Mouse (Mus musculus): Measurements from ENCODE around the gene Gm49394. TPM values are rescaled to one million over a fixed set of nuclear protein-coding genes. Genes with fewer than 3 reads are reported as not detected.

The Gm49394 gene
- polyA plus RNA-seq, 1 experiment from 2014 or later, result not detected

- 2% methylated on average over 41 of the region's 43 CpGs for WGBS
- Histone ChIP-seq H3K4me2 (peak overlapping the region; percentile 73), H3K9ac (peak overlapping the region; percentile 83), H3K4me1 (ENCODE audit: insufficient read depth) (no peaks in the 10 kb centered on the region), H3K36me3 (ENCODE audit: insufficient read depth) (peaks cover 10% of the 10 kb centered on the region; the same call in 1 of the 2 replicates), H3K4me3 (ENCODE audit: low read depth, low read length) (peak overlapping the region; percentile 60), H3K27ac (ENCODE audit: low read depth) (peak overlapping the region; percentile 92), H3K9me3 (ENCODE audit: low read depth, low read length) (no peaks in the 10 kb centered on the region), H3K27me3 (ENCODE audit: insufficient read depth, low read length) (peaks cover 91% of the 10 kb centered on the region)
- DNase-seq (peak; percentile 50), ATAC-seq (ENCODE audit: insufficient read depth) (no peak)
- no peak for TF ChIP-seq CTCF (IDR thresholded peaks at IDR 0.05; ENCODE audit: low read depth)
These were observed 9.7 kb downstream of the Gm49394 start for GRCm38 (mm10) chr7:142659767-142660650.

DNA sequence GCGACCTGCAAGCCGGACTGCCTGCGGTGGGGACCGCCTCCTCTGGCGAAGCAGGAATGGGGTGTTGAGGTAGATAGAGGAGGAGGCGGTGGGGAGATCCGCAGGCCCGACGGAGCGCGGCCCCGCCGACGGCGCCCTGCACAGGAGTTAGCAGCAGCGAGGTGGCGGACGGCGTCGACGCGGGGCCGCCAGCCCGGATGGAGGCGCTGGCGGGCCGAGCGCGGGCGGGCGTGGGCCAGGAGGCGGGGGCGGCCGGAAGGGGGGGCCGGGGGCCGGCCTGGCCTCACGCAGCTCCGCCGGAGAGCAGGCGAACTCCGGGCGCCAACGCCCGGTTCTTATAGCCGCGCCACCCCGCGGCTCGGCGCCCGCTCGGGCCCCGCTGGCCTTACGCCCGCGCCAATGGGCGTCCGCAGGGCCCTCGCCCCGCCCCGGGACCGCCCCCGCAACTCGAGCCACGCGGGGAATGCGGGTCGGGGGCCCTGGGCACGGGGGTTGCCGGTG lies 10.5 kb downstream of the Gm49394 start:
- no peaks in the 10 kb centered on the region for H3K4me1 ChIP-seq (ENCODE audit: insufficient read depth)
- peaks cover 91% of the 10 kb centered on the region for H3K27me3 ChIP-seq (ENCODE audit: insufficient read depth, low read length)
- peak; percentile 70 for ATAC-seq (ENCODE audit: insufficient read depth)
- H3K9ac ChIP-seq, result peak overlapping the region; percentile 83
- 0 out of 2 replicates have a peak, but pooled peaks have one; percentile 5 for TF ChIP-seq CTCF (IDR thresholded peaks at IDR 0.05; ENCODE audit: low read depth)
- DNase-seq, result peak; percentile 88
- H3K4me3 ChIP-seq (ENCODE audit: low read depth, low read length), result peak overlapping the region; percentile 60
- H3K36me3 ChIP-seq (ENCODE audit: insufficient read depth), result peaks cover 17% of the 10 kb centered on the region
- peak overlapping the region; percentile 73 for H3K4me2 ChIP-seq
- WGBS, result under 1% methylated on average over 68 of the region's 70 CpGs
- H3K27ac ChIP-seq (ENCODE audit: low read depth), result peak overlapping the region; percentile 95
- no peaks in the 10 kb centered on the region for H3K9me3 ChIP-seq (ENCODE audit: low read depth, low read length)

GRCm38 (mm10) chr7:142658681-142659180 lies 11.0 kb downstream of the Gm49394 start:
- peak overlapping the region; percentile 60 for H3K4me3 ChIP-seq (ENCODE audit: low read depth, low read length)
- peak overlapping the region; percentile 73 for H3K4me2 ChIP-seq
- peak overlapping the region; percentile 83 for H3K9ac ChIP-seq
- DNase-seq (peak; percentile 53), ATAC-seq (ENCODE audit: insufficient read depth) (peak; percentile 16)
- peaks cover 22% of the 10 kb centered on the region for H3K36me3 ChIP-seq (ENCODE audit: insufficient read depth)
- H3K27ac ChIP-seq (ENCODE audit: low read depth), result peak overlapping the region; percentile 95
- no peak for TF ChIP-seq CTCF (IDR thresholded peaks at IDR 0.05; ENCODE audit: low read depth)
- no peaks in the 10 kb centered on the region for H3K4me1 ChIP-seq (ENCODE audit: insufficient read depth)
- under 1% methylated on average over 33 of the region's 40 CpGs for WGBS
- H3K9me3 ChIP-seq (ENCODE audit: low read depth, low read length), result no peaks in the 10 kb centered on the region
- peaks cover 91% of the 10 kb centered on the region for H3K27me3 ChIP-seq (ENCODE audit: insufficient read depth, low read length)

DNA sequence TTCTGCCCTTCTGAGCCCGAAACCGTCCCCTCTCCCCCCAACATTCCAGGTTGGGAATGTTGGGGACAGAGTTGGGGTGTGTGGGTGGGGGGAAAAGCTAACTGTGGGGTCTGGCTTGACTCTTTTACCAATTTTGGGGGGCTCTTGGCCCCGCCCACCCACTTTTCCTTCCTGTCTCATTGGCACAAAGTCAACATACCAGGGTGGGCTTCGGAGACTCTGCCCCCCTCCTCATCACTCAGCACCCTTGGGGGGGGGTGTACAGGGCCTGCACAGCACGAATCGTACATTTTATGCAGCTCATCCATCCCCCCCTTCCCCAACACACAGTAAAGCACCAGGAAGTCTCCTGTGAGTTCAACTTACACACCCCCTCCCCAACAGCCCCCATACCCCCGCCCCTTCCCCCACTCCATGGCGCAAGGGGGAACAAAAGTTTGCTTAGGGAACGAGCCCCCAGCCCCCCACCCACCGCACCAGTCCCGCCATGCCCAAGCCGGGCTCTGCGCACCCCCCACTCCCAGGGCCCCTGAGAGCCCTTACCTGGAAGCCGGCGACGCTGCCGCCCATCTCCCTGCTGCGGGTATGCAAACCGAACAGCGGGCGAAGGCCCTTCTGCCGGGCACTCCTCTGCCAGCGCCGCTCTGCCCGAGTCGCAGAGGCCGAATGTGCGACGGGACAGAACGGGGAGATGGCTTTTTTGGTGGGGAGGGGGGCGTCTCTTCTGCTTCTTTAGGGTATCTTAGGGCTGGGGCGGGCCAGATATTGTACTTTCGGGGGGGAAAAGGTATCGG lies 11.7 kb downstream of the Gm49394 start:
- Histone ChIP-seq H3K4me3 (ENCODE audit: low read depth, low read length) (peak overlapping the region; percentile 60), H3K36me3 (ENCODE audit: insufficient read depth) (peaks cover 28% of the 10 kb centered on the region), H3K27me3 (ENCODE audit: insufficient read depth, low read length) (peaks cover 85% of the 10 kb centered on the region), H3K4me1 (ENCODE audit: insufficient read depth) (no peaks in the 10 kb centered on the region), H3K27ac (ENCODE audit: low read depth) (peak overlapping the region; percentile 95), H3K9ac (peak overlapping the region; percentile 83), H3K4me2 (peak overlapping the region; percentile 73), H3K9me3 (ENCODE audit: low read depth, low read length) (no peaks in the 10 kb centered on the region)
- peak; percentile 66 for DNase-seq
- peak; percentile 33; the same call in 1 of the 2 replicates for ATAC-seq (ENCODE audit: insufficient read depth)
- TF ChIP-seq CTCF (IDR thresholded peaks at IDR 0.05; ENCODE audit: low read depth), result no peak
- WGBS, result under 1% methylated on average over 34 of the region's 34 CpGs

DNA sequence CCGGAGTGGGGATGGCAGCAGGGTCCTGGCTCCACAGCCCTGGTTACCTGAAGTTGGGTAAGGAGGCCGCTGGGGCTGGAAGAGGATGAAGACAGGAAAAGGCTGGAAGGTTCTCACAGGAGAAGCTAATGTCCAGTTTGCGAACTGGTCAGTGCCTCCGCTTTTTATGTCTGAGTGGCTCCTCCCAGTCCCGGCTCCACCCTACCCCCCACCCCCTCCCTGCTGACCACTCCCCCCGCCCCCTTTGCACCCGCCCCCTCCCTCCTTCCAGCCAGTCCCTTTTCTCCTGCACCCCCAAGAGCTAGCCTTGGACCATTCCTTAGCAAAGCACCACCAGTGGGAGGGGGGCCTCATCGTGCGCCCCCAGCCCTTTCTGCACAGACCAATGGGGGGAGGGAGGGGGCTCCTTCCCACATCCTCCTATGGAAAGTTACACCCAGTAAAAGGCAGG lies 12.4 kb downstream of the Gm49394 start:
- ATAC-seq (ENCODE audit: insufficient read depth) (peak; percentile 33; the same call in 1 of the 2 replicates), DNase-seq (peak; percentile 68)
- Histone ChIP-seq H3K4me1 (ENCODE audit: insufficient read depth) (no peaks in the 10 kb centered on the region), H3K4me3 (ENCODE audit: low read depth, low read length) (peak overlapping the region; percentile 60), H3K9me3 (ENCODE audit: low read depth, low read length) (no peaks in the 10 kb centered on the region), H3K4me2 (peak overlapping the region; percentile 73), H3K9ac (peak overlapping the region; percentile 83), H3K27ac (ENCODE audit: low read depth) (peak overlapping the region; percentile 95), H3K27me3 (ENCODE audit: insufficient read depth, low read length) (peaks cover 79% of the 10 kb centered on the region), H3K36me3 (ENCODE audit: insufficient read depth) (peaks cover 35% of the 10 kb centered on the region)
- no peak for TF ChIP-seq CTCF (IDR thresholded peaks at IDR 0.05; ENCODE audit: low read depth)
- WGBS, result 7% methylated on average over 7 of the region's 9 CpGs

DNA sequence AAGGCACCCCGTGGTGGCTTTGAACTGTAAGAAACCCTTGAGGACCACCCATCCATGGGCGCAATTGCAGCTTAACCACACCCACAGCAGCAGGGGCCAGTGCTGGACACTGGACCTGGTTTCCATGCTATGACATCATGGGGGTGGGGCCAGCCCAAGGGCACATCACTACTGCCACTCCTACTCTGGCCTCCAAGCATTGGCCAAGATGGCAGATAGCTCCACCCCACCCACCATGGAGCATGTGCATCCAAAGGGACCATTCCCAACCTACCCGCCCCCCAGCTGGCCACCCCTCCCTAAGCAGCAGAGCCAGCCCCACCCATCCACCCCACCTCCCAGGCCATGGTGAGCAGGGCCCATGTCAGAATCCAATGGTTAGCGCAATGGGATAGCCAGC lies 13.7 kb downstream of the Gm49394 start:
- no peak overlapping the region for H3K27ac ChIP-seq (ENCODE audit: low read depth)
- TF ChIP-seq CTCF (IDR thresholded peaks at IDR 0.05; ENCODE audit: low read depth), result no peak
- 38% methylated on average over 4 of the region's 4 CpGs for WGBS
- H3K9me3 ChIP-seq (ENCODE audit: low read depth, low read length), result no peaks in the 10 kb centered on the region
- H3K9ac ChIP-seq, result peak overlapping the region; percentile 58
- H3K4me1 ChIP-seq (ENCODE audit: insufficient read depth), result no peaks in the 10 kb centered on the region
- ATAC-seq (ENCODE audit: insufficient read depth), result peak; percentile 19; the same call in 1 of the 2 replicates
- peaks cover 67% of the 10 kb centered on the region for H3K27me3 ChIP-seq (ENCODE audit: insufficient read depth, low read length)
- H3K36me3 ChIP-seq (ENCODE audit: insufficient read depth), result peaks cover 44% of the 10 kb centered on the region
- DNase-seq, result peak; percentile 64
- peak overlapping the region; percentile 73 for H3K4me2 ChIP-seq
- H3K4me3 ChIP-seq (ENCODE audit: low read depth, low read length), result peak overlapping the region; percentile 60
